Mouse (Mus musculus): Measurements from ENCODE around the gene Atox1.

The Atox1 gene

GRCm38 (mm10) chr11:55461019-55461645 lies at the start of gene Atox1:
TSS of gene Atox1 (minus strand) at chr11:55461239.
- peak; percentile 97 to 99 for DNase-seq

GRCm38 (mm10) chr11:55505485-55505884 lies 44.4 kb upstream of the Atox1 start:
- no peak for DNase-seq

DNA sequence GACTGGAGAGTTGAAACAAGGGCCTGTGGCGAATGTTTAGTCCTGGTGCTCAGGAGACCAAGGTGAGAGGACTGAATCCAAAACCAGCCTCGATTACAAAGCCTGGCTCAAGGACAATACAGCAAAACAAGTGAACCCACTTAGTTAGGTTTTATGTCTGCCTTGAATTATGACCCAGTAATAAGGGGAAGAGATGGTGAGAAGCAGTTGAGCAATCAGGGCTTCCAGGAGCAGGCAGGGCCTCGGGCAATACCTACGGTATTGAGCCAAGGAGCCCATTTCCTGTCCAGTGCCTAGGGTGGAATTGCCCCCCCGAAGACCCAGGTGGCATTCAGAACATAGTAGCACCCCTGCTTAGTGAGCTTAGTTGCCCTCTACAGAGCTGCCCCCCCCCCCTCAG lies 41.8 kb upstream of the Atox1 start:
- DNase-seq: no peak

DNA sequence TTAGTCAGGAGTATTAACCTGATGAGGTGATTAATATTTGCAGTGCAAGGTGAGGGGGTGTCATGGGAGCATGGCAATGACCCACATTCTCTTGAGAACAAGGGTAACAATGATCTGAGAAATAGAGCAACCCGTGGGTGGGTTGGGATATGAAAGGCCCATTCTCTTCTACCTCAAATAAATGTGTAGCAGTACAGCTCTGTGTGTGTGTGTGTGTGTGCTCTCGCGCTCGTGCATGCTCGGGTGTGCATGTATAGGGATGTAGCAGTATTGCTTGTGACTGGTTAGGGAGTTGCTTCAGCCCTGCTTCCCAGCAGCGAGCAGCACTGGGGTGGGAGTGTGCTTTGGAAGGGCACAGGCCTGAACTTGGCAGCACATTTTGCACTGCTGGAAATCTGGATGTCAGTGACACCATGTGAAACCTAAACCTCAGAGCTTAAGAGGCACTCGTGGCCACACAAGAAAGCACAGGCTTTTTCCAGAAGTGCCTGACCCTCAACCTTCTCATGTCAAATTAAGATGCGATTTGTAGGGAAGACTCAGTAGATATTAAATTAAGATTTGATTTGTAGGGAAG lies 41.0 kb upstream of the Atox1 start:
- DNase-seq: no peak

DNA sequence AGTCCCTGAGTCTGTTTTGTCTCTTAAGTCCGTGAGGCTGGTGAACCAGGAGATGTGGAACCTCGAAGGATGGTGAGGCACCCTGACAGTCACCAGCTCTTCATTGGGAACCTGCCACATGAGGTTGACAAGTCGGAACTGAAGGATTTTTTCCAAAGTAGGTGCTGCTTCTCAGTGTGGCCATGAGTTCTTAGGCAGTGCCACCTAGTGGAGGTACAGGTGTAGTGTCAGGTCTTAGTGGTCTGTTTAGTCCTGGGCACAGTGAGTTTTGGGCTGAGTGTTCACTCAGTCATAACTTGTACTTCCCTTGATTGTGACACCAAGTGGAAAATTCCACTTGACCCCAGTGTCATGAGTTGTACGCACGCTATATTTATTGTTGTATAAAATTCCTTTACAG lies 36.8 kb upstream of the Atox1 start:
- DNase-seq: peak; percentile 22 to 59

GRCm38 (mm10) chr11:55496158-55496557 lies 35.1 kb upstream of the Atox1 start:
- no peak for DNase-seq

- DNase-seq: no peak
Observed at GRCm38 (mm10) chr11:55485443-55485842, 24.4 kb upstream of the Atox1 start.

DNA sequence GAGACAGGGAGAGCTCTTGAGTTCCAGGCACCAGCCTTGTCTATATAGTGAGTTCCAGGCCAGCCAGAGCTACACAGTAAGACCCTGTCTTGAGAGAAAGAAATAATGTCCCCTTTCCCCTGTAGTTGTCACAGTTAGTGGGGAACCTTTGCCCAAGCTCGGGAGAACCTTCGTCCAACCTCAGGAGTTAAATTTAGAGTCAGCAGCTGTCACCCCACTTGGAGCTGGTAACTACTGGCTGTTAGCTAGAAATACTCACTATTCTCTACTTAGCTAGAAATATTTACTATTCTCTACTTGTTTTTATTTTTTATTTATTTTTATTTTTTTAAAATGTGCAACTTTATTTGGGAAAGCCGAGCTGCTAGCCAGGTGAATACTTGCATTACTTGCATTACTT lies 12.2 kb upstream of the Atox1 start:
- no peak for DNase-seq

DNA sequence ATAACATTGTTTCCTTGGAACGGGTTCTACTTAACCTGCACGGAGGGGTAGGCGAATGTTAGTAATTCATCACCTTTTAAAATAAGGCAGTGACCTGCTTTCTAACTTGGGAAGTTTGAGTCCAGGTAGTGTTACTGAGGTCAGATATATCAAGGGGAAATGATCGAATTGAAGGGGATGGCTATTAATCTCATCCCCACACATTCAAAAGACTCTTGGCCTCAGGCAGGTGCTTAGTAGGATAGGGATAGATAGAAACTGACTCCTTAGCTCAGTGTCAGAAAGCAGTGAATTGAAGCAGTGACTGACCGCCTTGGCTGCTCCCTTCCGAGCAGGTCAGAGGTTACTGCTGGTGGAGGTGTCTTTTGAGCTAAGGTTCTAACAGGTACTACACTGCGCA lies 10.4 kb upstream of the Atox1 start:
- no peak for DNase-seq

GRCm38 (mm10) chr11:55470761-55471160 lies 9.7 kb upstream of the Atox1 start:
- DNase-seq: peak in 1 of 2 experiments; percentile 21

- DNase-seq: peak in 1 of 2 experiments; percentile 20
Observed at GRCm38 (mm10) chr11:55469923-55470691, 9.1 kb upstream of the Atox1 start.

DNA sequence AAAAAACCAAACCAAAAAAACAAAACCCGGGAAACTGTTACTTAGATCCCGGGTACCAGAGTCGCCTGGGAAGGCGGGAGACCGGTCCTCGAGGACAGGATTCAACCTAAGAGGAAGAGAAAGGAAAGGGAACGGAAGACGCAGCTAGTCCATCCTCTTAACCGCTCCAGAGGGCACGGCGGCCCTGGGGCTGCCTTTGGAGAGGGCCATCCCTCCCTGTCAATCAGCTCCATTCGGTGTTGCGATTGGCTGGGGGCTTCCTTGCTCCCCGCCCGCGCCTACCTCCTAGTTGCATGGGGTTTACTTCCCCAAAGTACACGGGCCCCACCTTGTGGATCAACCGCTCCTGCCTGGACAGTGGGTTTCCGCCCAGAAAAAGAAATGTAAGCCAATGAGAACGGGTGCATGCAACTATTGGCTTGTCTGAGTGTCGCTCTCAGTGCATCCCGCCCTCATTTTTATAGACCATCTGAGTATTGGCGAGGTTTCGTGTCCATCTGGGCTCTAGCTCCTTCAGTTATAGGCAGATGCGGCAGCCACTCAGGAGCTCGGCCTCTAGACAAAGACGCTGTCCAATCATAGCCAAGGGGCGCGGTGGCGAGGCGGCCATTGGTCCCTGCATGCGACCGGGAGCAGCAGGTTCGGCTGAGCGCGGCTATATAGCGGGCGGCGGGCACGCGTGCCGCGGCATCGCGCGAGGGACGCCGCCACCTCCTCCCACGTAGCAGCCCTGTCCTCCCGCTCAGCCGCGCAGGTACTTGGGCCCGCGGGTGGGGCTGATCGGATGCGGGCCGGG lies 8.2 kb upstream of the Atox1 start, which contains the start of gene G3bp1:
Gene G3bp1 (plus strand): TSS at position 638 of the 796 bp plus-strand sequence.
- peak; percentile 100 for DNase-seq

- DNase-seq: no peak
Observed at GRCm38 (mm10) chr11:55468611-55469047, 7.6 kb upstream of the Atox1 start.

GRCm38 (mm10) chr11:55468012-55468411 lies 7.0 kb upstream of the Atox1 start:
- DNase-seq: peak; percentile 90 to 91

- peak; percentile 66 to 88 for DNase-seq
Observed at GRCm38 (mm10) chr11:55465177-55465576, 4.1 kb upstream of the Atox1 start.

DNA sequence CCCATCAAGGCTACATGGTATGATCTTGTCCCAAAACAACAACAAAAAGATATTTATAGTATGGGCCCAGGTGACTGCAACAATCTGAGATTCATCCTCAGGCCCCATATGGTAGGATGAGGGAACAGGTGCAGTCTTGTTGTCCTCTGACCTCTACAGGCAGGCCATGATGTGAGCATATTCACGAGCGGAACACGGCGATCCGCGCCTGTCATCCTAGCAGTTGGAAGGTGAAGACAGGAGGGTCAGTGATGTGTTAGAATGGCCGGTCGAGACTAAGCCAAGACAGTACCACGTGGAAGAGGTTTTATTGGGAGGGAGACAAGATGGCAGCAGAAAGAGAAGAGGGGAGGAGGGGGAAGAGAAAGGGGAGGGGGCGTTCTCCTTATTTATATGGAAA lies 3.7 kb upstream of the Atox1 start:
- DNase-seq: peak in 1 of 2 experiments; percentile 33

DNA sequence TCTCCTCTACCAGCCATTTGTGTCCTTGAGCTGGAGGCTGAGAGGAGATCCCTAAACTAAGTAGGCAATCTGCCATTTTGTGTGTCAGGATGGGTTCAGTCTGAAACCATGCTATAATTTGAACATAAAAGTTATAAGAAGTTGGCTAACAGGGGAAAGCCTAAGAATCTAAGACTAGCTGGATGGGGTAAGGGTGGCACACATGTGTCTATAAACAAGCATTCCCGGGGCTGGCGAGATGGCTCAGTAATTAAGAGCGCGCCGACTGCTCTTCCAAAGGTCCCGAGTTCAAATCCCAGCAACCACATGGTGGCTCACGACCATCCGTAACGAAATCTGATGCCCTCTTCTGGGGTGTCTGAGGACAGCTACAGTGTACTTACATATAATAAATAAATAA lies 1.1 kb upstream of the Atox1 start:
- DNase-seq: no peak

DNA sequence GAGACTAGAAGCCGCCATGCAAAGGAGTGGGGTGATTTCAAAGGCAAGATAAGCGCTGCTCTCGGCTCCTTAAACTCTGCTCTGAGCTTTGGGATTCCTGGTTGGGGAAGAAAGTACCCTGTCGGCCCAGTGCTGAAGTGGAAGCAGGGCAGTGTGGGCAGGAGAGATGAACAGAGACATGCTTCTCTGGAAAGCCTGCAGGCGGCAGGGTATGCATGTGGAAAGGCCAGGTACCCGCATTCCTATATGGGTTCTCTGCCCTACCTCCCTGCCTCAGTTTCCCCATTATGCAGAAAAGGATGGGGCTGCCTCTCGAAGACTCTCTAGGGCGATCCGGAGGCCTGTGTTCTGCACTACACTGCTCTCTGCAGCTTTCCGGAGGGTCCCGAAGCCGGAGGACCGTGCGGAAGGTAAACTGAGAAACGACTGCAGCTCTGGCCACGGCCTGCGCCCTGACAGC lies 450 bp downstream of the Atox1 start:
- DNase-seq: no peak

GRCm38 (mm10) chr11:55459850-55460558 lies 1.0 kb downstream of the Atox1 start:
- DNase-seq: no peak

DNA sequence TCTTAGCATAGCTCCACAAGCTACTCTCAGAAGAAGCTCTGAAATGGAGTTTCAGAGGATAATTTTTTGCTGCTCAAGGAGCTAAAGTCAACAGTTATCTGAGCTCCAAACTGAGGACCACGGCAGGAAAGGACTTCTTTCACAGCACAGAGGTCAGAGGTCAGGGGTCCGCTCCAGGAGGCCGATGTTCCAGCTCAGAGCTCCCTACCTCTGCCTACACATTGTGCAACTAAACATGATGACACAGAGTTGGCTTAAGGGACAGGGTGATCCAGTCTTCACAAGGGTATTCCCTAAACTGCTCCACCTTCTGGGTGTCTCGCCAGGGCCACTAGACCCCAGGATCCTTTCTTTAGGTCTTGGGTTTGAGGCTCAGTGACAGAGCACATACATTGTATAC lies 2.5 kb downstream of the Atox1 start:
- no peak for DNase-seq

GRCm38 (mm10) chr11:55455166-55455565 lies 5.9 kb downstream of the Atox1 start:
- DNase-seq: no peak

DNA sequence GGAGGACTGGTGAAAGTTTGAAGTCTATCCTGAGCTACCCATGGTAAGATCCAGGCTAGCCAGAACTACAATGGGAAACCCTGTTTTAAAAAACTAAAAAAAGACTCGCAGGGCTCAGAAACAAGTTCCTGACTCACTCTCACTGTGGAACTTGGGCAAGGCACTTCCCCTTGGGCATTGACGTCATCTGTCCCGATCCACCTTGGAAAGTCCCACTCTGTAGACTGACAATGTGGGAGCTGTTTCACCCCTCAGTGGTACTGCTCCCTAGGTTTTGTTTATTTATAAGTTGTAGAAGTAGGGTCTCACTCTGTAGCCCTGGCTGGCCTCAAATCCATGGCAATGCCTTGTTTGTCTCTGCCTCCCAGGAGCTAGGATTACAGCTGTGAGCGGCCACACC lies 7.4 kb downstream of the Atox1 start:
- DNase-seq: peak in 1 of 2 experiments; percentile 34

Data from kidney, adult 8-10 months (tissue).